Mouse (Mus musculus) kidney, postnatal 4 days (tissue): ENCODE results near the gene Rbms2.

Experiments
- DNase-seq, 2 experiments: peaks; one replicate each; pipeline ENCODE4 v3.0.0; 2021; ENCODE audit warnings: mixed read lengths in 2 of 2

Rbms2 gene

DNA sequence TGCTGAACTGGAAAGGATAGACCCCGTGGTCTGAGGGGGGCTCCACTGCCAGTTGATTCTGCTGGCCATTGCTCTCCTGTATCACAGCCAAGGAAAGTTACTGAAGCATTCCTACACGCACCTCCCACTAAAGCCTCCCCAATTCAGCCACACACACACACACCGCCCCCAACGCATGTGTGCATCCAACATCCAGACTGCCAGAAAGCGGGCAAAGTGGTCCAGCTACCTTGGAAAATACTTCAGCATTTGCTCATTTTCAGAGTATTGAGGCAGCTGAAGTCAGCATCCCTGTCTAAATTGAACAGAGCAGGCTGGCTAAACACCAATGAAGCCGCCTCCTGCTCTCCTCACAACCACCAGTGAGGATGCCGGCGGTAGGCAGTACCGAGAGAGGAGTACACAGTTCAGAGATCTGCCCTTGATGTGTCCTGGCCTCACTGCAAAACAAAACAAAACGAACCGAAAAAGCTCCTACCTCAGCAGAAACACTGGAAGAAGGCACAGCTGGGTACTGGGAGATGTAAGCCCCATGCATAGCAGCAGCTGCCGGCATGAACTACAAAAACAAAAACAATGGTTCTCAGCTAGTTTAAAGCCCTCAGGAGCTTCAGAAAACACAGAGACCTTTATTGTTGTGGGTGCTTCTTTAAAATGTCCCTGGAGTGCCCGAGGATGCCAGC lies 46.3 kb downstream of the Rbms2 start:
- DNase-seq, result peak; percentile 32 to 55

DNA sequence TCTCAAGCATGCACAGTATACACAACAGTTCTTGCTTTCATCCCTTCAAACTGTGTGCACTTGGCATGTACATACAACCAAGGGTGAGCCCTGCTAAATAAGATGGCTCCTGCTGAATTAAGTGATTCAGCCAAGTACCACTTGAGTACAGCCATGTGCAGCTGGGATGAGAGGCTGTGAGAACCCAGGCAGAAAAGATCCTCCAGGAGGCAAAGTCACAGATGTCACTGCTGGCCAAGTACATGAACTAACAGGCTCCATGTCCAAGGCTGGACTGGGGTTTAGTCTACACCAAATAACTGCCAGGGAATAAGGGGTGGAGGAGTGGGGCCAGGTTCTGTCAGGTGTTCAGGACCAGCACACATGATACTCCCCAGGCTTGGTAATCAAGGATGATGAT lies 48.3 kb downstream of the Rbms2 start:
- DNase-seq, result no peak

DNA sequence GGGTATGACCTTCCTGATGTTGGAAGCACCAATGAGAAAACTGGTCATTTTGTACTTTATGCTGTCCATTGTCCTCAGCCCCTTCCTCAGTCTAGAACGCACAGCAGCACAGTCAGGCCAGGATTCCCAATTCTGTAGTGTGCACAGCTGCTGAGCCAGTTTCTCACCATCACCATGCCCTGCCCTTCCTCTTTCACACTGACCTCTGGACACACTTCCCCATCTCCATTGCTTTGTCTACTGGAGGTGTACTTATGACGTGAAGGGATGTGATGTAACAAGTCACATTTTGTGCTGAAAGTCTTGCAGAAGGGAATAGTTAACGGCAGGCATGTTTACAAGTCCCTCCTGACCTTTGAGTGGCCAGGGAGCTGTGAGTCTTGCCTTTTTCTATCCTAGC lies 48.8 kb downstream of the Rbms2 start:
- DNase-seq, result no peak

DNA sequence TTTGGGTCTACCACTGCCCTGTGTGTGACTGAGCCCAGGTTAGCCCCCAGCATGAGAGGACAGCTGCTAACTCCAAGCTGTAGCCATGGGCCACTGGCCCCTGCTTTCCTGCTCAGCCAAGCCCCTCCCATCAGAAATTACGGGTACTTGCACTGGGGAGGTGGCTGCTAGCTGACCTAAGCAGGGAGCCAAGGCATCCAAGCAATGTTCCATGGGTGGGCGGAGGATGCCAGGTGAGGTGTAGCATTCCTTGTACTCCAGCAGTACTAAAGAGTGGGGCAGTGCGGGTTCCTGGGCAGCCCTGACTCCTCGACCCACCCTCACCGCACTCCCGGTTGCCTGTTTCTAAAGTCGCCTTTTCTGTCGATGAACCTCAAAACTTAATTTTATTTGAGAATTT lies 52.0 kb downstream of the Rbms2 start:
- DNase-seq, result peak; percentile 27 to 38

DNA sequence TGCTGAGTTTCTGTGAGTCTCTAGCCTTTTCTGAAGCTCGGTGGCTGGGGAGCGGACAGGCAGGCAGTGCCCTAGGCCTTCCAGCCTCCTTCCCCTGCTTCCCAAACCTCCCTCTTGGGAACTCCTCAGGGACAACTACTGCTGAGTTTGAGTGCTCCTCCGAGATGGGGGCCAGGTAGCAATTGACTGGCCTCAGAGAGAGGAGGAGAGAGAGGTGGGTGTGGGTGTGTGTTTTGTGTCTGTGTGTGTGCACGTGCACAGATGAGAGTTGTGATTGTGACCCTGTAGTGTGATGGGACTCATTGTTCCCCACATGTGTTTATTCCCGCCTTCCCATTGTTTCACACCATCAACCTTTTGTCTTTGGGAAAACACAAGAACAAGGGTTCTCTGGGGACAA lies 52.6 kb downstream of the Rbms2 start:
- no peak for DNase-seq

DNA sequence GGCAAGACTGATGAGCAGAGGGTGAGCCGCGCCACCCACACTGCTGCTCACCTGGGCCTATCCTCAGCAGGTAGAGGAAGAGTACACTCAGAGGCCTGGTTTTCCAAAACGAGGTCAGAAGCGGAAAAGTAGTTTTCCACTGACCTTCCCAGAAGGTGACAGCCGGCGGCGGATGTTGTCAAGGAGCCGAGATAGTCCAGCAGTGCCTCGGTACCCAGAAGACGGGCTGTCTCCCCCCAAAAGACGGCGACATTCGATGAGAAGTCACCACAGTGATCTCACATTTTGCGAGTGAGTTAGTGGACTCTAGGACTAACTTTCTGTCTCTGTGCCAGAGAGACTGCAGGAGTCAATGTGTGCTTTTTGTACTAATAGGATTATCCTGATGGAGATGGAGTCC lies 54.1 kb downstream of the Rbms2 start:
- no peak for DNase-seq

DNA sequence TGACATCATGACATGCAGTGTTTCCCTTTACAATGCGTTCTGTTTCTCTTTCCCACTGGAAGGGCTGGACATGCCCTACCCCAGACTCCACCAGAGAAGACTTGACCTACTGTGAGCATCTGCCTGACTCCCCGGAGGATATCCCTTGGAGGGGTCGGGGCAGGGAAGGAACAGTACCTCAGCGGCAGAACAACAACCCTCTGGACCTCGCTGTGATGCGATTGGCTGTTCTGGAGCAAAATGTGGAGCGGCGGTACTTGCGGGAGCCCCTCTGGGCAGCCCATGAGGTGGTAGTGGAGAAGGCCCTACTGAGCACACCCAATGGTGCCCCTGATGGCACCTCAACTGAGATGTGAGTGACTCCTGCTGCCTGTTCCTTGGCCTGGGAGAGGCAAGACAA lies 55.3 kb downstream of the Rbms2 start:
- no peak for DNase-seq

DNA sequence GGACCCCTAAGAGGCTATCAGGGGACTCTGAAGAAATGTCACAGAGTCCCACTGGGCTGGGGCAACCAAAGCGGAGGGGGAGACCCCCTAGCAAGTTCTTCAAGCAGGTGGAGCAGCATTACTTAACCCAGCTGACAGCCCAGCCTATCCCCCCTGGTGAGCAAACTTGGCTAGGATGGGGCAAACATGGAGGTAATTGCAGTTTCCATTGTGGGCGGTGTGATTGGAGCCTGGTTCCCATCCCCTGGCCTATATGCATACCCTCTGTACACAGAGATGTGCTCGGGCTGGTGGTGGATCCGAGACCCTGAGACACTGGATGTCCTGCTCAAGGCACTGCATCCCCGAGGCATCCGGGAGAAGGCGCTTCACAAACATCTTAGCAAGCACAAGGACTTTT lies 56.3 kb downstream of the Rbms2 start:
- DNase-seq, result no peak

DNA sequence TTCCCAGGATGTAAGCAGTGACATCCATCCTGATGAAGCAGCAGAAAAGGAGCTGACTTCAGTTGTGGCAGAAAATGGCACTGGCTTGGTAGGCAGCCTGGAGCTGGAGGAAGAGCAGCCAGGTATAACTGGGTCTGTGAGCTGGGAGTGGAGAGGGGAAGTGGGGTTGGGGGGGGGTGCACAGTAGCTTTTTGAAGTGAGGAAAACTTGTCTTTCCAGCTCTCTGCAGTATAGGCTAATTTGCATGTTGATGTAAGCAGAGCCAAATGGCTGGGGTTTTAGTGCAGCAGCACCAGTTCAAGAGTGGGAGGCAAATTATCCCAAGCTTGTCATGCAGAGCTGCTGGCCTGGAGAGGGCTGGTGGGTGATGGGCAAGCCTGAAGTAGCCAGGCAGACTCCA lies 68.9 kb downstream of the Rbms2 start:
- DNase-seq, result peak in 1 of 2 experiments; percentile 21

DNA sequence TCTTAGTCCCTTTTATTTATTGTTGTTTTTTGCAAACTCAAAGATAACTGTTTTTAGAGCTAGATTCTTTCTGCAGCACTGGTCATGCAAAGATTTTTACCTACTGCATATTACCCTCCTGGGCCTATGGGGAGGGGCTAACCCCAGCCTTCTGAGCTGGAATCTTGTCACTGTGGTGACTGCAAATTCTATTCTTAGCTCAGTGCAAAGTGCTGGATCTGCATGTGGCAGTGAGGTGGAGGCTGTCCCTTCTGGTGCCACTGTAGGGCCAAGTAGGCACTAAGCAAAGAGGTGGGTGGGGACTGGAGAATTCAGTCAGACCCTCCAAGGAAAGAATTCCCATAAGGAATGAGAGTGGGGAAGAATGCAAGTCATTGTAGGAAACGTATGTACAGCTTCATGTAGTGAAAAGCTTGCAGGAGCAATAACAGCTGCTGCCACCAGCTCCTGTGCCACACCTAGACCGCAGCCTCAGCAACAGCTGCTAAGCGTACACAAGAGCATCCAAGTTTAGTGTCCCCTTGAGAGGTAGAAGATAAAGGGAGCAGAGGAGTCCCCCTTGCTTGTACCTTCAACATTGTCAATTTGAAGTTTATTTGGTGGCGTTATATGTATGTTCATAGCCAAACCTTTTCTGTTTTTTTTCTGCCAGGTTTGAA lies 69.9 kb downstream of the Rbms2 start:
- no peak for DNase-seq

DNA sequence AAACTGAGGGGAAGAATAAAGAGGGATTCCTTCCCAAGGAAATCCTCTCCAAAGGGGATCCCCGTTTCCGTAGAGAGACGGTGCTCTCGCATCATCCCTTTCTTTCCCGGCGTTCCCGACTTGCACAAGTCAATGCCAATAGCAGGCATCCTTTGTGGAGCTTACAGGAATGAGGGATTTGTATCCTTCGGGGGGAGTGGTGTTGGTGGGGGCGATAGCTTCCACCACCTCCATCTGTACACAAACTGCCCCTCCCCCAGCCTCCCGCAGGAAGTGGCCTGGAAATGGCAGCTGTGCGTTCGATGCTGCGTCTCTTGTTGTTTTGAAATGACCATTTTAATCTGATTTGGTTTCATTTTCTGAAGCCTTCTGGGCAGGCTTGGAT lies 82.5 kb downstream of the Rbms2 start:
- peak; percentile 80 to 84 for DNase-seq

DNA sequence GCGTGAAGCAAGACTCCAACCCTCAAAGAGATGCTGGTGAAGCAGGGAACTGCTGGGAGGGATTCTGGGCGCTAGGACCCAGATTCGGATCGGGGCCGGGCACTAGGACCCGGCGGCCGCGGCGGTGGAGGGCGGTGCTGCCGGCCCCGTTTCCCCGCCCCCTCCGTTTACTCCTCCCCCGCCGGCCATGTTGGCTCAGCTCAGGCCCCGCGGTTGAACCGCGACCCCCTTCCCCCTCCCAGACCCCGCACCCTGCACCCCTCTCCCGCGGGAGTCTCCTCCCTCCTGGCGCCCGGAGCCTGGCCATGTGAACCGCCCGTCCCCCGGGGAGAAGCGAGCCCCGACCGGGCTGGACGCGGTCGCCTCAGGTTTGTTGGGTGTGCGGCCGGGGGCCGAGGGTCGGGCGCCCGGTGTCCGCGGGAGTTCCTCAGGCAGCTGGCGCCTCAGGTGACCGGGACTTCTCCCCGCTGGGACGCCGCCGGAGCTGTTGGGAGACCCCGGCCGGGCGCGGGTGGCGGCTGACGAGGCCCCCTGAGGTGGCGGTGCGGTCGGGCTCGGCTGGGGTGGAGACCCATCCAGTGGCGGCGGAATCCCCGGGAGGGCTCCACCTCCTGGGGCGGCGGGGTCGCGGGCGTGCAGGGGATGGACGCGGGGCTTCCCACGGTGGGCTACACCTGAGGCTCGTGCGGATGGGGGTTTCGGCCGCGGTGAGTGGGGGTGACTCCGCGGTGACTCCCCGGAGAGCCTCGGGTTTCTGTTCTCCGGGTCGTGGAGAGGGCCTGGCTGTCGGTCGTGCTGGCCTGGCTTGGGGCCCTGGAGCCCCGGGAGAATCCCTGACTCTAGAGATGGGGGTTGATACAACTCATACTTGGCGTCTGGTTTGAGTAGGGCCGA lies 83.2 kb downstream of the Rbms2 start:
- peak; percentile 92 to 95 for DNase-seq

DNA sequence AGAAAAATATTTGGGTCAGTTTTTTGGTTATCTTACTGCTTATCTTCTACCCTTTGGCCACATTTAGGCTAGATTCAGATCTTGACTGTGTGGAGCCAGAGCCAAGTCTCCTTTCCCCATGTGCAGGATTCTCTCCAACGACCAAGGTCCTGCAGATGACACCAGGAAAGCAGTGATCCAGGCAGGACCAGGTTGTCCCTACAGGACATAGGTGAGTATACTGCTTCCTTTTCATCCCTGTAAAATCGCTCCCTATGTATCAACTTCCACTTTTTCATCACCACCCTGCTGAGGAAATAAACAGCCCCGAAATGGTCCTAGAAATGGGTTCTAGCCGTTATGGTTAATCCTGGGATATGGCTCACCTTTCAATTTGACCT lies 83.8 kb downstream of the Rbms2 start:
- no peak for DNase-seq

DNA sequence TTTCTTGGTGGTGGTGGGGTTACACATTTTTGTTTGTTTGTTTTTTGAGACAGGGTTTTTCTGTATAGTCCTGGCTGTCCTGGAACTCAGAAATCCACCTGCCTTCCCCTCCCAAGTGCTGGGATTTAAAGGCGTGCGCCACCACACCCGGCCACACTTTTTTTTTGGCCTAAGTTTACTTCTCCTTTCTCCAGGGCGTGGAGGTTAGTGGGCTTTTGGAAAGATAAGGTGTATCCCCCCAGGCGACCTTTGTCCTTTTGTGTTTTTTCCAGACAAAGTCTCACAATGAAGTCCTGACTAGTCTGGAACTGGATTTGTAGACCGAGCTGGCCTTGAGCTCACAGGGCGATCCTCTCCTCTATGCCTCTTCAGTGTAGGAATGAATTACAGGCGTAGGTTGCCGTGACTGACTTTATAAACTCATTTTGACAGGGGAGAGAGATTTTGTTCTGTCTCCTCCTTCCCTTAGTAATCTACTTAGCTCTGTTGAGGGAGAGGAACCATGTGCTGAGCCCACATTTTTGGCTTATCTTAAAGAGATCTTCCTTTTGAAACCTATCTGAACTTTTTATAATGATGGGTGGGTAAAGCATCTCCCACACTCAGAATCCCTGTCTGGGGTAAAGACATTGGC lies 85.0 kb downstream of the Rbms2 start:
- no peak for DNase-seq

DNA sequence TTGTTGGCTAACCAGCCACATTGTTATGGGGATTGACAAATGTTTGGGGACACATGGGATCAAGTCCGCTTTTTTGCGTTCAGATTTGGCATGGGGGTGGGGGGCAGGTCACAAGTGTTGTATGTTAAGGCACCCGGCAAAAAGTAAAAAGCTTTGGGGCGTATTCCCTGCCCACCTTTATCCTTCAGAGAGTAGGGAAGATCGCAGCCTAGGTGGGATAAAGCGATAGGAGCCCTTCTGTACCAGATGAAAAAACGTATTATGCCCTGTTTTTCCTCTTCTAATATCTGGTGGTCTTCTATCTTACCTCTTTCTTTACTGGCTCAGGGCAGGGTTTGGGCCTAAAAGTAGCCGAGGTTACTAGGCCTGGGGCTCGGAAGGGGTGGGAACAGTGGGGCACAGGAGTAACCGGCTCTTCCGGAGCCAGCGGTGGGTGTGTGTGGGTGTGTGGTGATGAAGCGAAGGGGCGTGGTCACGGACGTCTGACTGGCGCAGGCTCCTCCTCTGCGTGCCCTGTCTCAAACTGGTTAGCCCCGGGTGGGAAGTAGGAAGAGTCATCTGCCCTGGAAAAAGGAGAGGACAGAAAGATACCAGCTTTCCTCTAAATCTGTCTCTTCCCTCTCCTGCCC lies 85.6 kb downstream of the Rbms2 start:
- peak; percentile 91 to 95 for DNase-seq

DNA sequence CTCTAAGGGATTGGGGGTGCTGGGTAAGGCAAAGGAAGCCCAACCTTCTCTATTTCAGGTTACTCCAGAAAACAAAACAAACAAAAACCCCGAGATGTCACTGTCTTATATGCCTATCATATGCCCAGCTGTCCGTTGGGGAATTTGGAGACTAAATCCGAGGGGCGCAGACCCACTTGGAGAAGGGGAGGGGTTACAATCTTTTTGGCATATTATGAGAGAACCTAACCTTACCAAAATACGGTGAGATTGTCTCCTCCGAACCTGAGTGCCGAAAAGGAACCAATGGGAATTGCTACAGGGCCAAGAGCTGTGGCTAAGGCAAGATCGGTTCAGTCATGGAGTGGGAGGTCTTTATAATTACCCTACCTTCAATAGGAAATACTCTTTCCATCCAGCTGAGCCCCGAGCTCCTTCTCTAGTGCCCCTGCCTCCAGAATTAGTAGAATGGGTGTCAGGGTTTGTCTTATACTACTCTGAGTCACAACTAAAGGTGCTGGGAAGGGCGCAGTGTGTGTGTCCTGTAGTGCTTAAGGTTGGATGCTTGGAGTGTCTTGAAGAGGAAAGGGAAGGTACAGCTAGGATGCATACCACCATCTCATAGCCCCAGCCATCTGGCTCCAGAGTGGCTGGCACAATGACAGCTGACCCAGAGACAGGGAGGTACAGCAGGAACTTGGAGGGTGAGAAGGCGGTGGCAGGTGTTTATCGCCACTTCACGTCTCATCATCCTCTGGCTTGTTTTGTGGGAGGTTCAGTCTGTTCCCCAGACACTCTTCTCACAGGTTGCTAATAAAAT lies 86.4 kb downstream of the Rbms2 start:
- peak; percentile 29 to 42 for DNase-seq

DNA sequence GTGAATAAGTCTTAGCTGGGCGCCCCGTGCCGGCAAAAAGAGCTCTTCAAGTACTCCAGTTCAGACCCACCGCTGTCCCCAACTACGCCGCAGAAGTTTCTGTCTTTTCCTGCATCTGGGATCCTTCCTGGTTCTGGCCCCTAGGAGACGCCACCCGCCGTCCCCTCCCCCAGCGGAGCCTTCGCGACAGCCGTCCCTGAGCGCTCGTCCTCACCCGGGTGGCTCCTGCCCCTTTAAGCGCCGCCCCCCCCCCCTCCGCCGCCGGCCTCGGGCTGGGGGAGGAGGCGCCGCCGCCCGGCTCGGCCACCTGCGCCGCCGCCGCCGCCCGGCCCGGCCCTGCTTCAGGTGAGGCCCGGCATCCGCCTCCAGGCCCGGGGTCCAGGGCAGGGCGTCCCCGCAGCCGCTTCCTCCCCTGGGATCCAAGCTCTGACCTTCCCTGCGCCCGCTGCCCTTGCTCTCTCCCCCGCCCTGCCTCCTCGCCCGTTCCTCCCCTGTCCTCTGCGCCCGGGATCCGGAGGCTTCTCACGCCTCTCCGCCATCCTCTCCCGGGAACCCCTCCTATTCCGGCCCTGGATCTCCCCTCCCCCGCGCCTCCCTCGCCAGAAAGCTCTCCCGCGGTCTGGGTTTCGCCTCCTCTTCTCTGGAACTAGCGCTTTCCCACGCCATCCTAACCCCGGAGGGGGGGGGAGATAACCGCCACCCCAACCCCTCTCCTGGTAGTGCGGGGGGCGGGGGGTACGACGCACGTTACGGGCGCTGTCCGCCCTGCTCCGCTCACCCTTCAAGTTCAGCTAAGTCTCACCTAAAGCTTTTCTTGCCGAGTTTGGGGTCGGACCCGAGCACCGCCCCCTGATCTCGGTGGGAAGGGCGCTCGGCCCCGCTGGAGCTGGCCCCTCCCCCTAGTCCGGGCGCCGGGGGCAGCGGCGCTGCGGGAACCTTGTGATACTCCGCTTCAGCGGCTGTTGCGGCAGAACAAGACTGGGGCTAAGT lies 87.3 kb downstream of the Rbms2 start:
- peak; percentile 90 to 94 for DNase-seq

DNA sequence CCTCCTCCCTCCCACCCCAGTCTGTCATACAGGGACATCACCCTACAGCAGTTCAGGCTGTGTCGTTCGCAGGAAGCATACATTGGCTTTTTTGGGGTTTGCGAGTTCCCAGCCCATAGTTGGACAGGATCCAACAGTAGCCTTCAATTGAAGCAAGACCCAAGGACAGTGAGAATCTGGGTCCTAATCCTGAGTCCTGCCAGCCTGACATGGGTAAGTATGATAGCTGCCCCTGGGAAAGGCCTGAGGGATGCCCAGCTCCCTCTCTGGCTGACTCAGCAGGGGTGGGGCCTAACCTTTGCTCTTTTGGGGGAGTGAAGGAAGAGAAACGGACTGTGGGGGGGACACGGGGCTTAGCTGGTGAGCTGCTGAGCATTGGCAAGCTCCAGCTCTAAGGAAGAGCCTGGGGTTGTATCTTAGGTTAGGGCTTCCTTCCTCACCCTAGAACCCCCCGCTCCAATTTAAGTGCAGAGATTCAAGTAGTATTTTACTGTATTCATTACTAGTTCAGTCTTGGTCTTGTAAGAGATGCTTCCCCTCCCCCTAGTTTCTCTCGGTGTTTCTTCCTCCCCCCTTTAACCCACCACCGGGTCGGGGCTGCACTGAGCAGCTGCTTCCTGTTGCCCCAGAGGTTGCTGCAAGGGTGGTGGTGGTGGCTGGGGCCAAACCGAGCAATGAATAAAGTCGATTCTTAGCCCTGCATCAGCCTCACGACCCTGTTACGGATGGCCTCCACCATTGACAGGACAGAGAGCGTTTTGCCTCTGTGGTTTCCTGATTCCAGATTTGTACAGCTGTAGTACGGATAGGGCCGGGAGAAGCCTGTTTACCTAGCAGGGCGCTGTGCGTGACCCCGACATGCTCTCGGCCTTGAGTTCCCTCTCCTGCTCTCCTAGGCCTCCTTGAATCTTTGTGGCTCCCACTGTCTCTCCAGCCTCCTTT lies 88.3 kb downstream of the Rbms2 start, which contains the start of gene Baz2a:
Baz2a (plus strand) TSS at position 14 of the 942 bp plus-strand sequence.
- DNase-seq, result peak; percentile 69 to 78
